Mouse (Mus musculus): ENCODE data around the gene Nrbf2. TPM values are rescaled to one million over a fixed set of nuclear protein-coding genes. Genes with fewer than 3 reads are reported as not detected.

Nrbf2 gene
- polyA plus RNA-seq, 1 experiment: 11.2 TPM

DNA sequence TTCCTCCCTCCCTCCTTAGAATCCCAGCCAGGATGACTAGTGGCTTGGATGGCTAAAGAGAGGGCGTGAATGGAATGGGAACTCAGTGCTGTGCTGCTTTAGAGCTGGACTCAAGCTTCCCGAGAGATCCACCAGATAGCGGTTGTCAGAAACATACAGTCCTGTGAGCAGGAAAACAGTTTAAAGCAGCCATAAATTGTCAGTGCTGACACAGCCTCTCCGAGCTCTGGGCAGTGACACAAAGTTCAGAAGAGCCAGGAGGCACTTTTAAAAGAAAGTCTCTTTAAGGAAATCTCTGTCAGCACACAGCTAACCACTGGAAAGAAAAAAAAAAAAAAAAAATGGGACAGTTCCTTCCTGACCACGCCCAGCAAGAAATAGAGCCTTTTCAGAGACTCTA lies 32.8 kb downstream of the Nrbf2 start:
- Histone ChIP-seq H3K27ac (ENCODE audit: control insufficient read depth, insufficient read depth, low read length) (no peak overlapping the region), H3K27me3 (ENCODE audit: control insufficient read depth, insufficient read depth, low read length) (no peaks in the 10 kb centered on the region), H3K4me3 (ENCODE audit: control insufficient read depth, insufficient read depth, low read length) (no peak overlapping the region), H3K36me3 (ENCODE audit: control insufficient read depth, insufficient read depth, low read length) (peaks cover 72% of the 10 kb centered on the region), H3K4me1 (replicated peaks; ENCODE audit: control insufficient read depth, insufficient read depth, low read length) (no peaks in the 10 kb centered on the region)
- WGBS: 92% methylated on average over 5 of the region's 5 CpGs
- no peak for DNase-seq
- TF ChIP-seq POLR2A (IDR thresholded peaks at IDR 0.05; ENCODE audit: control insufficient read depth, extremely low read depth, insufficient read depth, low read length, poor library complexity): no peak
- TF ChIP-seq CTCF (IDR thresholded peaks at IDR 0.05; ENCODE audit: borderline replicate concordance, control insufficient read depth, extremely low read depth, insufficient read depth, low read length, poor library complexity): no peak

DNA sequence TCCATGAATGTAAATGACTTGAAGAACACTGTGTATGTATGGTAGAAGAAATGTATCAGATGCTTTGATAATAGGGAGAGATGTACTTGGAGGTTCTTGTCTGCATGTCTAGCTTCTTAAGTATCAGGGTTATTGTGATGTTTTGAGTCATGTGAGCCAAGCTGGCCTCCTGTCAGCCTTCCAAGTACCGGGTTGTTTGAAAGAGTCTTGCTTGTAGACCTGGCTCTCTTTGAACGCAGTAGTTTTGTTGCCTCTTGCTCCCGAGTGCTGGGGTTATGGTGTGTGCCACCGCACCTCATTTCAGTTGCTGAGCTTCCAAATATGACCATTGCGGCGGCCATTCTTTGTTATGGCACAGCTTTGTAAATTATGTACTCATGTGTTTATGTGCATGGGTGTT lies 34.3 kb downstream of the Nrbf2 start:
- no peak for DNase-seq
- no peak for TF ChIP-seq POLR2A (IDR thresholded peaks at IDR 0.05; ENCODE audit: control insufficient read depth, extremely low read depth, insufficient read depth, low read length, poor library complexity)
- TF ChIP-seq CTCF (IDR thresholded peaks at IDR 0.05; ENCODE audit: borderline replicate concordance, control insufficient read depth, extremely low read depth, insufficient read depth, low read length, poor library complexity): no peak
- Histone ChIP-seq H3K4me3 (ENCODE audit: control insufficient read depth, insufficient read depth, low read length) (no peak overlapping the region), H3K4me1 (replicated peaks; ENCODE audit: control insufficient read depth, insufficient read depth, low read length) (no peaks in the 10 kb centered on the region), H3K27ac (ENCODE audit: control insufficient read depth, insufficient read depth, low read length) (no peak overlapping the region), H3K27me3 (ENCODE audit: control insufficient read depth, insufficient read depth, low read length) (no peaks in the 10 kb centered on the region), H3K36me3 (ENCODE audit: control insufficient read depth, insufficient read depth, low read length) (peaks cover 75% of the 10 kb centered on the region)
- WGBS: 96% methylated on average over 6 of the region's 6 CpGs

DNA sequence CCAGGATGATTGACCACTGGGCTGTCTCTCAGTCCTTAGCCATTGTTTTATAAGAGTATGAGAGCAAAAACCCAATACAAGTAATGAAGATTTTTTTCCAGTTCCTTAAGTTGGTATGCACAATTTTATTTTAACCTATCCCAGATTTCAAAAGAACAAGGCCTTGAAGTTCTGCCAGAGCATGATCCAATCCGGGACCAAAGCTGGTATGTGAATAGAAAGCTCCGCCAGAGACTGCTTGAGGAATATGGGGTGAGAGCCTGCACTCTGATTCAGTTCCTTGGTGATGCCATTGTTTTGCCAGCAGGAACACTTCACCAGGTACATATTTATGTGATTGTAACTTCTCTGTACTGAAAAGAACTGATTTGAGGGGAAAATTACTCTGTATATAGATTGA lies 35.6 kb downstream of the Nrbf2 start:
- H3K36me3 ChIP-seq (ENCODE audit: control insufficient read depth, insufficient read depth, low read length): peaks cover 72% of the 10 kb centered on the region
- 94% methylated on average over 2 of the region's 2 CpGs for WGBS
- DNase-seq: no peak

DNA sequence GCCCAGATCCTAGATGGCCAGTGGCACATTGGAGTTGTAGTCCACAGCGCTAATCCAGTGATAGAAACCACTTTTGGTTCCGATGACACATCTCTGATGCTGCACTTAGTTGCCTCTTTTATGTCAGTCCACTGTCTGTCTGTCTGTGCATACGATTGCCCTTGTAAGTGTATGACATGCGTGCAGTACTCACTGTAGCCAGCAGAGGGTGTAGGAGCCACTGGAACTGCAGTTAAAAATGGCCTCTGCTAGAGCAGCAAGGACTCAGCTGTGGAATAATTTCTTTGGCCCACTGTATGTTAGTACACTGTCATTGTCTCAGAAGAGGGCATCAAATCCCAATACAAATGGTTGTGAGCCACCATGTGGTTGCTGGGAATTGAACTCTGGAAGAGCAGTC lies 38.0 kb downstream of the Nrbf2 start:
- H3K27me3 ChIP-seq (ENCODE audit: control insufficient read depth, insufficient read depth, low read length): no peaks in the 10 kb centered on the region
- 98% methylated on average over 4 of the region's 4 CpGs for WGBS
- TF ChIP-seq POLR2A (IDR thresholded peaks at IDR 0.05; ENCODE audit: control insufficient read depth, extremely low read depth, insufficient read depth, low read length, poor library complexity): no peak
- TF ChIP-seq CTCF (IDR thresholded peaks at IDR 0.05; ENCODE audit: borderline replicate concordance, control insufficient read depth, extremely low read depth, insufficient read depth, low read length, poor library complexity): no peak
- no peaks in the 10 kb centered on the region for H3K4me1 ChIP-seq (replicated peaks; ENCODE audit: control insufficient read depth, insufficient read depth, low read length)
- peaks cover 59% of the 10 kb centered on the region for H3K36me3 ChIP-seq (ENCODE audit: control insufficient read depth, insufficient read depth, low read length)
- no peak overlapping the region for H3K27ac ChIP-seq (ENCODE audit: control insufficient read depth, insufficient read depth, low read length)
- DNase-seq: peak; percentile 39
- H3K4me3 ChIP-seq (ENCODE audit: control insufficient read depth, insufficient read depth, low read length): no peak overlapping the region

More for the DNA sequence above, 35.6 kb downstream of the Nrbf2 start:
- TF ChIP-seq POLR2A (IDR thresholded peaks at IDR 0.05; ENCODE audit: control insufficient read depth, extremely low read depth, insufficient read depth, low read length, poor library complexity) (no peak), CTCF (IDR thresholded peaks at IDR 0.05; ENCODE audit: borderline replicate concordance, control insufficient read depth, extremely low read depth, insufficient read depth, low read length, poor library complexity) (no peak)
- Histone ChIP-seq H3K27ac (ENCODE audit: control insufficient read depth, insufficient read depth, low read length) (no peak overlapping the region), H3K4me1 (replicated peaks; ENCODE audit: control insufficient read depth, insufficient read depth, low read length) (no peaks in the 10 kb centered on the region), H3K4me3 (ENCODE audit: control insufficient read depth, insufficient read depth, low read length) (no peak overlapping the region), H3K27me3 (ENCODE audit: control insufficient read depth, insufficient read depth, low read length) (no peaks in the 10 kb centered on the region)

DNA sequence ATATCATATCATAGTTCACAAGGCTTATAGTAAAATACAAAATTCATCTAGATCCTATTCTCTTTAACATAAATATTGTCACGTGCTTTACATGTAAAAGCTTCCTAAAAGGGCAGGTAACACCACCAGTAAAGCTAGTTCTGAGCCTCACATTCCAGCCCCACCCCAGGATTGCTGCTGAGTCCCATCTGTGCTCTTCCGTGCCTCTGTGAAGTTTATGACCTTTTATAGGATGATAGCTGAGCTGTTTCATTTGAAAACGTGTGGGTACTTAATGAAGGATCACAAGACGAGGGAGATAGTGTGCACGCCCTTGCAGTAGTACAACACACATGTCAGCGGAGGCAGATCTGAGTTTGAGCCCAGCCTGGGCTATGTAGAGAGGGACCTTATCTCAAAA lies 54.7 kb downstream of the Nrbf2 start:
- Histone ChIP-seq H3K27ac (ENCODE audit: control insufficient read depth, insufficient read depth, low read length) (no peak overlapping the region), H3K4me3 (ENCODE audit: control insufficient read depth, insufficient read depth, low read length) (no peak overlapping the region), H3K36me3 (ENCODE audit: control insufficient read depth, insufficient read depth, low read length) (peaks cover 82% of the 10 kb centered on the region), H3K27me3 (ENCODE audit: control insufficient read depth, insufficient read depth, low read length) (no peaks in the 10 kb centered on the region), H3K4me1 (replicated peaks; ENCODE audit: control insufficient read depth, insufficient read depth, low read length) (no peaks in the 10 kb centered on the region)
- no peak for TF ChIP-seq CTCF (IDR thresholded peaks at IDR 0.05; ENCODE audit: borderline replicate concordance, control insufficient read depth, extremely low read depth, insufficient read depth, low read length, poor library complexity)
- WGBS: 96% methylated on average over 6 of the region's 6 CpGs
- no peak for DNase-seq

DNA sequence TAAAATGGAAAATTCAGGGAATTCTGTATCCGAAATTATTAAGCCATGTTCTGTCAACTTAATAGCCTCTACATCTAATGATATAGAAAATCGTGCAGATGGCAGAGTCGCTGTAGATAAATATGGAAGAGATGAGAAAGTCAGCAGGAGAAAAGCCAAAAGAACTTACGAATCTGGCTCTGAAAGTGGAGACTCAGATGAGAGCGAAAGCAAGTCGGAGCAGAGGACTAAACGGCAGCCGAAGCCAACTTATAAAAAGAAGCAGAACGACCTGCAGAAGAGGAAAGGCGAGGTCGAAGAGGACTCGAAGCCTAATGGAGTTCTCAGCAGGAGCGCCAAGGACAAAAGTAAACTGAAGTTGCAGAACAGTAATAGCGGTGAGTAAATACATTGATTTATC lies 58.6 kb downstream of the Nrbf2 start:
- H3K27ac ChIP-seq (ENCODE audit: control insufficient read depth, insufficient read depth, low read length): no peak overlapping the region
- H3K4me1 ChIP-seq (replicated peaks; ENCODE audit: control insufficient read depth, insufficient read depth, low read length): no peaks in the 10 kb centered on the region
- no peaks in the 10 kb centered on the region for H3K27me3 ChIP-seq (ENCODE audit: control insufficient read depth, insufficient read depth, low read length)
- peaks cover 66% of the 10 kb centered on the region for H3K36me3 ChIP-seq (ENCODE audit: control insufficient read depth, insufficient read depth, low read length)
- WGBS: 93% methylated on average over 14 of the region's 14 CpGs
- DNase-seq: no peak
- no peak overlapping the region for H3K4me3 ChIP-seq (ENCODE audit: control insufficient read depth, insufficient read depth, low read length)
- no peak for TF ChIP-seq POLR2A (IDR thresholded peaks at IDR 0.05; ENCODE audit: control insufficient read depth, extremely low read depth, insufficient read depth, low read length, poor library complexity)
- TF ChIP-seq CTCF (IDR thresholded peaks at IDR 0.05; ENCODE audit: borderline replicate concordance, control insufficient read depth, extremely low read depth, insufficient read depth, low read length, poor library complexity): no peak

DNA sequence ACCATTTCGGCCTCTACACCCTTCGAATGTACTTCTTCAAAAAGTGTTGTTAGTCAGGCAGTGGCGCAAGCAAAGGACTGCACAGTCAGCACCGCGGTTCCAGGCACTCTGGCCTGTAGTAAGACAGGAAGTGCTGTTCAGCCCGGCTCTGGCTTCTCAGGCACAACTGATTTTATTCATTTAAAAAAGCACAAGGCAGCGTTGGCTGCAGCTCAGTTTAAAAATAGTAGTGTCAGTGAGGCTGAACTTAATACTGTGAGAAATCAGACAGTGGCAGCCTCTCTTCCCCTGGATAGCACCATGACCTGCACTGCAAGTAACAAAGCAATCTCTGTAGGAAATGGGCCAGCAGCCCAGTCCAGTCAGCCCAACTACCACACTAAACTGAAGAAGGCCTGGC lies 59.0 kb downstream of the Nrbf2 start:
- TF ChIP-seq POLR2A (IDR thresholded peaks at IDR 0.05; ENCODE audit: control insufficient read depth, extremely low read depth, insufficient read depth, low read length, poor library complexity) (no peak), CTCF (IDR thresholded peaks at IDR 0.05; ENCODE audit: borderline replicate concordance, control insufficient read depth, extremely low read depth, insufficient read depth, low read length, poor library complexity) (no peak)
- peak; percentile 11 for DNase-seq
- 23% methylated on average over 7 of the region's 7 CpGs for WGBS

More for the DNA sequence above, 59.0 kb downstream of the Nrbf2 start:
- no peaks in the 10 kb centered on the region for H3K4me1 ChIP-seq (replicated peaks; ENCODE audit: control insufficient read depth, insufficient read depth, low read length)
- H3K27me3 ChIP-seq (ENCODE audit: control insufficient read depth, insufficient read depth, low read length): no peaks in the 10 kb centered on the region
- H3K36me3 ChIP-seq (ENCODE audit: control insufficient read depth, insufficient read depth, low read length): peaks cover 65% of the 10 kb centered on the region
- no peak overlapping the region for H3K4me3 ChIP-seq (ENCODE audit: control insufficient read depth, insufficient read depth, low read length)
- H3K27ac ChIP-seq (ENCODE audit: control insufficient read depth, insufficient read depth, low read length): no peak overlapping the region
